Mouse (Mus musculus) lung, embryonic 16.5 days (tissue): ENCODE measurements around the gene Fam214b. TPM values are rescaled to one million over a fixed set of nuclear protein-coding genes. Genes with fewer than 3 reads are reported as not detected.
A peak's percentile ranks its signal among the peaks of the same experiment; 100 is the strongest.

ENCODE experiments used
- ATAC-seq: fragments of 200-750 bp; cut with Nextera tagmentation; 2 replicates; pipeline ENCODE4 v1.8.0; 2017; ENCODE audit warnings: low read depth, mild to moderate bottlenecking, moderate library complexity
- H3K27ac ChIP-seq: fragments of 300-500 bp; sonication (generic); 2 replicates; pipeline ENCODE4 v1.5.1; 2014; ENCODE audit warnings: mild to moderate bottlenecking, control low read depth, low read length
- H3K27me3 ChIP-seq: fragments of 300-500 bp; sonication (generic); 2 replicates; pipeline ENCODE4 v1.6.1; 2014; ENCODE audit warnings: low read depth, low read length, mixed read lengths; ENCODE audit not compliant: control insufficient read depth, insufficient read depth
- H3K36me3 ChIP-seq: fragments of 300-500 bp; sonication (generic); 2 replicates; pipeline ENCODE4 v1.6.1; 2014; ENCODE audit warnings: low read length; ENCODE audit not compliant: control insufficient read depth, insufficient read depth
- H3K4me1 ChIP-seq: fragments of 300-500 bp; sonication (generic); replicated peaks from 2 replicates; pipeline ENCODE4 v1.6.1; 2014; ENCODE audit warnings: low read length, mixed read lengths; ENCODE audit not compliant: control insufficient read depth, insufficient read depth
- H3K4me2 ChIP-seq: fragments of 300-500 bp; sonication (generic); 2 replicates; pipeline ENCODE4 v1.6.1; 2014; ENCODE audit warnings: low read depth, low read length, control low read depth
- H3K4me3 ChIP-seq: fragments of 300-500 bp; sonication (generic); 2 replicates; pipeline ENCODE4 v1.5.1; 2014; ENCODE audit warnings: mild to moderate bottlenecking, low read length, control low read depth
- H3K9ac ChIP-seq: fragments of 300-500 bp; sonication (generic); 2 replicates; pipeline ENCODE4 v1.6.1; 2014; ENCODE audit warnings: low read length, control low read depth
- H3K9me3 ChIP-seq: fragments of 300-500 bp; sonication (generic); 2 replicates; pipeline ENCODE4 v1.6.1; 2016; ENCODE audit warnings: low read length; ENCODE audit not compliant: control insufficient read depth
- WGBS: fragments of 180-500 bp; shearing (Covaris S2); extraction: QIAGEN DNeasy Blood & Tissue Kit; methylation state at CpG from one replicate; pipeline ENCODE4 v1.1.7; 2014; 5-methylcytosine and 5-hydroxymethylcytosine counted together
- polyA plus RNA-seq: library from polyadenylated mRNA; unstranded; fragments of >200 nt; fragmentation: Nextera tagmentation; extraction: Ambion mirVana; gene quantifications from 2 replicates; pipeline ENCODE4 v1.2.1, GENCODE M21; 2015

Gene Fam214b
- polyA plus RNA-seq, 1 experiment from 2014 or later, result 9.6 TPM

DNA sequence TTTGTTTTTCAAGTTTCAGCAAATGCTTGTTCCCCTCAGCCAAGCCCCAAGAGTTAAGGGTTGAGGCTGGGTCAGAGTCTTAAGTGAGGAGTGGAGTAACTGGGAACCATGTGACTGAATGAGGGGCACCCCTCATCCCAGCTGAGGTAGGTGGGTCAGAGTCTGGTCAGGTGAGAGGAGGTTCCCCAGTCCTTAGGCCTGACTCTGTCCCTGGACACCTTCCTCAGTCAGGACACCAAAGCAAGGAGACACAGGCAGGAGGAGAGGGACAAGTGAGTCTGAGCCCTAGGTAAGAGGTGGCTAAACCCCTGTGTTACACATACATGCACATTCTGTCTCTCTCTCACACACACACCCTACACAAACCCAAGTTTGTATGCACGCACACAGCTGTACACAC lies 13.5 kb downstream of the Fam214b start:
- no peak for ATAC-seq
- Histone ChIP-seq H3K27ac (no peak overlapping the region), H3K4me3 (no peak overlapping the region), H3K9me3 (no peaks in the 10 kb centered on the region), H3K36me3 (peaks cover 29% of the 10 kb centered on the region), H3K27me3 (no peaks in the 10 kb centered on the region), H3K9ac (no peak overlapping the region), H3K4me1 (peaks cover 15% of the 10 kb centered on the region), H3K4me2 (no peak overlapping the region)
- 94% methylated on average over 1 of the region's 1 CpGs for WGBS

GRCm38 (mm10) chr4:43031237-43031995 lies 14.6 kb downstream of the Fam214b start, which contains the start of gene Stoml2:
Gene Stoml2 (minus strand): TSS chr4:43031710.
- under 1% methylated on average over 38 of the region's 38 CpGs for WGBS
- peaks cover 15% of the 10 kb centered on the region for H3K4me1 ChIP-seq
- peak within 1 kb of the TSS; percentile 92 for H3K4me2 ChIP-seq
- H3K4me3 ChIP-seq, result peak within 1 kb of the TSS; percentile 86
- no peaks in the 10 kb centered on the region for H3K9me3 ChIP-seq
- H3K9ac ChIP-seq, result peak within 1 kb of the TSS; percentile 96
- ATAC-seq, result peak; percentile 98
- peak within 1 kb of the TSS; percentile 89 for H3K27ac ChIP-seq
- H3K36me3 ChIP-seq, result peaks cover 37% of the 10 kb centered on the region
- no peaks in the 10 kb centered on the region for H3K27me3 ChIP-seq

- peak; percentile 67 for ATAC-seq
- Histone ChIP-seq H3K4me2 (peak overlapping the region; percentile 92), H3K4me1 (peaks cover 15% of the 10 kb centered on the region), H3K9me3 (no peaks in the 10 kb centered on the region), H3K36me3 (peaks cover 33% of the 10 kb centered on the region), H3K4me3 (peak overlapping the region; percentile 86), H3K9ac (peak overlapping the region; percentile 96), H3K27ac (peak overlapping the region; percentile 89), H3K27me3 (no peaks in the 10 kb centered on the region)
- under 1% methylated on average over 28 of the region's 28 CpGs for WGBS
Observed at GRCm38 (mm10) chr4:43030780-43031230, 15.2 kb downstream of the Fam214b start.

DNA sequence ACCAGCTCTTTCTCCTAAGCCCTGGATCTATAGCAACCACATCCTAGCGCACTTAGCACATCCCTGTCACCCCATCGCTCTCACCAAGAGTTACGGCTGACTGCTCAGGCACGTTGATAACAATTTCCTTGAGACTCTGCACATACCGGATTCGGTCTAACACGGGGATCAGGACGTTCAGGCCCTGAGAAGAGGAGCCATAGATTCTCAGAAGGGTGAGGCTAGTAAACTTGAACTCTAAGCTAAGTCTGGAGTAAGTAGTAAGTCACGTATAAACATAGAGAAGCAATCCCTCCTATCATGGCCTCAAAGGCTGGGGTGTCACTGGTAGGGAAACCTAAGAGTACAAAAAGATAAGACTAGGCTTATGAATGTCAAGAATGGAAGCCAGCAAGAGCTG lies 15.7 kb downstream of the Fam214b start:
- 63% methylated on average over 9 of the region's 9 CpGs for WGBS
- Histone ChIP-seq H3K27me3 (no peaks in the 10 kb centered on the region), H3K4me3 (peak overlapping the region; percentile 86), H3K36me3 (peaks cover 33% of the 10 kb centered on the region), H3K4me1 (peaks cover 15% of the 10 kb centered on the region), H3K9ac (peak overlapping the region; percentile 96), H3K9me3 (no peaks in the 10 kb centered on the region), H3K4me2 (peak overlapping the region; percentile 92), H3K27ac (peak overlapping the region; percentile 89)
- no peak for ATAC-seq

DNA sequence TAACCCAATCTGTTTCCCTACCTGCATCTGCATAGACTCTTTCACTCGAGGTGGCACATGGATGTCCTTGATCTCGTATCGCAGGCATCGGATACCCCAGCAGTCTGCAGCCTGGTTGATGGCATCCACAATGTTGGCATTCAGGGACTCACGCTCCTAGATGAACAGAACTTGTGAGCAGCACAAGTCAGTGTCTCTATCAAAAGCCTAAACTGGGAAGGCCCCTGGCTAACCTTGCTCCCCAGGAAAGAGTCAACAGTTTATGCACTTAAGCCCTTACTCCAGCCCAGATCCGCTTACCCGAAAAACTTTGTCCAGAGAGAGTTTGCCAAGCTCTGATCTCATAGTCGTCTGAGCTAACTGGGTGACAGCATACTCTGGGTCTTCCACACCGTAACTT lies 16.3 kb downstream of the Fam214b start:
- ATAC-seq, result no peak
- Histone ChIP-seq H3K27ac (no peak overlapping the region), H3K27me3 (no peaks in the 10 kb centered on the region), H3K36me3 (peaks cover 33% of the 10 kb centered on the region), H3K9me3 (no peaks in the 10 kb centered on the region), H3K4me2 (no peak overlapping the region; the same call in 1 of the 2 replicates), H3K9ac (peak overlapping the region; percentile 24; the same call in 1 of the 2 replicates), H3K4me1 (peaks cover 18% of the 10 kb centered on the region), H3K4me3 (no peak overlapping the region)
- WGBS, result 89% methylated on average over 9 of the region's 9 CpGs

- Histone ChIP-seq H3K9ac (no peak overlapping the region), H3K27ac (no peak overlapping the region), H3K36me3 (peaks cover 30% of the 10 kb centered on the region), H3K9me3 (no peaks in the 10 kb centered on the region), H3K4me1 (peaks cover 22% of the 10 kb centered on the region), H3K4me2 (no peak overlapping the region), H3K4me3 (no peak overlapping the region), H3K27me3 (no peaks in the 10 kb centered on the region)
- 89% methylated on average over 7 of the region's 7 CpGs for WGBS
- no peak for ATAC-seq
Observed at GRCm38 (mm10) chr4:43029121-43029520, 16.9 kb downstream of the Fam214b start.

- Histone ChIP-seq H3K4me1 (peaks cover 12% of the 10 kb centered on the region), H3K9me3 (no peaks in the 10 kb centered on the region), H3K27ac (peak within 1 kb of the TSS; percentile 97), H3K27me3 (no peaks in the 10 kb centered on the region), H3K9ac (peak within 1 kb of the TSS; percentile 72), H3K4me3 (peak within 1 kb of the TSS; percentile 79), H3K4me2 (peak within 1 kb of the TSS; percentile 86), H3K36me3 (peaks cover 42% of the 10 kb centered on the region)
- WGBS, result 6% methylated on average over 42 of the region's 42 CpGs
- peak; percentile 94 for ATAC-seq
Observed at GRCm38 (mm10) chr4:43025084-43025960, 20.7 kb downstream of the Fam214b start, which contains the start of gene Pigo. Gene Pigo (minus strand): TSS chr4:43025819.

DNA sequence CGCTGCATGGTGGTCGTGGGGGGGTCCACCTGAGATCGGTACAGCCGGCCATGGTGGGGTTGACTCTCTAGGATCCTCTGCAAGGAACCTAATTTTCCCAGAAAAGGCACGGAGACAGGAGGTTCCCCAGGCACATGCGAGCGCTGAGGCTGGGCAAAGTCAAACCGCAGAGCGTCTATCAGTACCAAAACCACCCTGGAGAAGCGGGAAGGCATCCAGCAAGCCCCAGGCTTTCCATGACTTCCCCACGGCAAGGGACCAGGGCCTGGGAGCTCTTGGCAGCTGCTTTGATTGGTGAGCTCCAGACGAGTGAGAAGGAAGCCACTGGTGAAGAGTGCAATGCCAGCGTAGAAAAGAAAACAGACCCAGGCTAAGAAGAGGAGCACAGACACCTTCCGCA lies 21.3 kb downstream of the Fam214b start:
- ATAC-seq, result no peak
- Histone ChIP-seq H3K4me2 (peak overlapping the region; percentile 86), H3K4me1 (peaks cover 7% of the 10 kb centered on the region), H3K36me3 (peaks cover 42% of the 10 kb centered on the region), H3K27me3 (no peaks in the 10 kb centered on the region), H3K9ac (peak overlapping the region; percentile 72), H3K4me3 (peak overlapping the region; percentile 79), H3K9me3 (no peaks in the 10 kb centered on the region), H3K27ac (no peak overlapping the region)
- WGBS, result 72% methylated on average over 14 of the region's 14 CpGs

- WGBS, result 74% methylated on average over 17 of the region's 17 CpGs
- H3K27ac ChIP-seq, result no peak overlapping the region
- no peak overlapping the region for H3K9ac ChIP-seq
- no peak overlapping the region for H3K4me3 ChIP-seq
- H3K27me3 ChIP-seq, result no peaks in the 10 kb centered on the region
- H3K4me1 ChIP-seq, result peaks cover 7% of the 10 kb centered on the region
- no peak for ATAC-seq
- no peak overlapping the region for H3K4me2 ChIP-seq
- H3K36me3 ChIP-seq, result peaks cover 34% of the 10 kb centered on the region
- H3K9me3 ChIP-seq, result no peaks in the 10 kb centered on the region
Observed at GRCm38 (mm10) chr4:43021341-43021740, 24.7 kb downstream of the Fam214b start.
